Mouse (Mus musculus): ENCODE measurements around the gene Olfr646.

The Olfr646 gene

DNA sequence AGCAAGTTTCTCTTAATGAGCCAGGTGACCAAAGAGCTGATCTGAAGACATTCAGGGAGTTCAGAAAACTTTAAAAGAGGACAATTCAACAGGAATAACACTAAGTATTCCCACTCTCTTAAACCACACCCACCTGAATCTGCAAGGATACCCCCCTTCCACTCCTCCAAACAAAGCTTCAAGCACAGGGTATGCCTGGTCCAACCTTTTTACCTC is at the start of gene Olfr646:
Gene Olfr646, plus strand, starts transcription at position 117 of the 216 bp plus-strand sequence.
- no peak for DNase-seq

DNA sequence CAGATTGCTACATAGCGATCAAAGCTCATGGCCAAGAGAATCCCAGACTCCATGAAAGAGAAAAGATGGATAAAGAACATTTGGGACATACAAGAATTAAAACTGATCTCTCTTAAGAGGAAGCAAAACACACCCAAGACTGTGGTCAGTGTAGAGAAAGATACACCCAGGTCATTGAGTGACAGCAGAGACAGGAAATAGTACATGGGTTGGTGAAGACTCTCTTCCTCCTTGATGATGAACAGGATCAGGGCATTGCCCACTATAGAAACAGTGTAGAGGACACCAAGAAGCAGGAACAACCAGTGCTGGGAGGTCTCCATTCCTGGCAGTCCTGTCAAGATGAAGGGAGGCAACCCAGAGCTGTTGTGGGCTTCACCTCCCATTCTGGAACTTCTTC is 45.5 kb upstream of the Olfr646 start:
- no peak for DNase-seq

DNA sequence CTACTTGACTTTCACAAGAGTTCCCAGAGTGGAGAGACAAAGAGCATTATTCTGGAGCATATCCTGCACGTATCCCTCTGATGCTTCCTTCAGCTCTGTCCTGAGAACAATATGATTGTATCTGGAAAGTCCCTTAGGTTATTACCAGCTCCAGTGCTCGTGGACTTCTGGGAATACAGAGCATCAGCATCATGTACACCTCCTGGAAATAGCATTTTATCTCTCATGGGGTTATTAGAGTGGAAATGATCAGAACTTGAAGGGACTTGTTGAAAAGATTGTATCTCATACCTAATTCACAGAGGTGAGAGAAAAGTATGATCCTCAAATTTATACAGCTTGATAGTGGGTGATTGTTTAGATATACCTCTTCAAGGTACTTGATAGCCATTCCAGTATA is 43.3 kb upstream of the Olfr646 start, which contains the start of gene 4930516K23Rik:
Gene 4930516K23Rik, minus strand, starts transcription at position 101 of the 400 bp plus-strand sequence.
- no peak for DNase-seq

DNA sequence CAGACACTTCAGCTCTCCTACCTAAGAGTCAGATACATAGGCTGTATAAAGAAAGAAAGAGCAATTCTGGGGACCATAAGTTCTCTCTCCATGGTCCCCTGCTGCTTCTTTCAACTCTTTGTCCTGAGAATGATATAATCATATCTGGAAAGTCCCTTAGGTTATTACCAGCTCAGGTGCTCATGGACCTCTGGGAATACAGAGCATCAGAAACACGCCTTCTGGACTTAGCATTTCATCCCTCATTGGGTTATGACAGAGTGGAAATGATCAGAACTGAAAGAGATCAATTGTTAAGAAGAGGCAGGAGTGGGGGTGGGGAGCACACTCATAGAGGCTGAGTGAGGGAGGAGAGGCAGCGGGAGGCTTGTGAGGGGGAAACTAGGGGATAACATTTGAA is 32.9 kb upstream of the Olfr646 start, which contains the start of gene Olfr644:
Gene Olfr644, minus strand, starts transcription at position 101 of the 400 bp plus-strand sequence.
- no peak for DNase-seq

DNA sequence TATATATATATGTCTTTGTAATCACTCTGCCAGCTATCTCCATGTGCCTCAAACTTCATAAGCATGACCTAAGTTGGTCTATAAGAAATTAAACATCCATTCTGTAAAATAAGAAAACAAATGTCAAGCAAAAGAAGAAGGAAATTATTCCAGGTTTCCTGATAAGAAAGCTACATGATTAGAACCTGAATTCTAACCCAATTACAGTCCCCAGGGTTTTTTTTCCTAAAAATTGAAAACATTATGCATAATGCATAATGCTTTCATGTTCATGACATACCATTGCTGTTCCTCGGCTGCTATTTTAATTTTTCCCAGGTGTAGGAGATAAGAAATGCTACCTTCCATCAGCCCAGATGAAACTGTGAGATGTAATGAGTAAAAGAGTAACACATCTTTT is 19.3 kb upstream of the Olfr646 start, which contains the start of gene Olfr645:
Gene Olfr645, minus strand, starts transcription at position 101 of the 400 bp plus-strand sequence.
- DNase-seq, result no peak

DNA sequence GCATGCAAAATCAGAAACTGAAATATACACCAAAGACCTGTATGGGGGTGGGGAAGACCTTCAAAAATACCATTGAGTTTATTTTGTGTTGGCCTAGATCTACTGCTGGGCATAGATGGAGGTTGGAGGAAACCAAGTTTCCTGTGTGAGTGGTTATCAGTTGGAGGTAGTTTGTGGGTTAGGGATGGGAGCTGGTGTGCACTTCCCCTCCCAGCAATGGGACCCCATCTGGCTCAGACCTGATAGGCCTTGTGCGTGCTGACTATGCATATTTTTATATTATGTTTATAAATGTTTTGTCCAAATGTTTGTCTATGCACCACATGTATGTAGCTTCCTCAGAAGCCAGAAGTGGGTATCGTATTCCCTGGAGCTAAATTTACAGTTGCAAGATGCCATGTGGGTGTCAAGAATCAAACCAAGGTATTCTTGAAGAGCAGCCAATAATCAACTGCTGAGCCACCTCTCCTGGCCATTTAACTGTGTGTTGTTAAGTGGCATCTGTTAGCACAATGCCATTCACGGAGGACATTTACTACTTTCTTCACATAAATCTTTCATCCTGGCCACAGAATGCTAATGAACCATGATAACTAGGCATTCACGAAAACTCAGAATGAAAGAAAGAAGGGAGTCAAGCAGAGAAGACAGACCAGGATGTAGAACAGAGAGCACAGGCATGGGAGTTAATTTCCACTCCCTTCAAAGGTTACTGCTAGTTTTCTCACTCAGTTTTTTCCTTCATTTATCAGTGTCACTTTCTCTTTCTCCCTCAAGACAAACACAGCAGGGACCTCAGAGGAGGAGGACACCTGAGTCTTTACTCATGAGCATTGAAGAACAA is 538 bp upstream of the Olfr646 start:
- DNase-seq, result no peak

DNA sequence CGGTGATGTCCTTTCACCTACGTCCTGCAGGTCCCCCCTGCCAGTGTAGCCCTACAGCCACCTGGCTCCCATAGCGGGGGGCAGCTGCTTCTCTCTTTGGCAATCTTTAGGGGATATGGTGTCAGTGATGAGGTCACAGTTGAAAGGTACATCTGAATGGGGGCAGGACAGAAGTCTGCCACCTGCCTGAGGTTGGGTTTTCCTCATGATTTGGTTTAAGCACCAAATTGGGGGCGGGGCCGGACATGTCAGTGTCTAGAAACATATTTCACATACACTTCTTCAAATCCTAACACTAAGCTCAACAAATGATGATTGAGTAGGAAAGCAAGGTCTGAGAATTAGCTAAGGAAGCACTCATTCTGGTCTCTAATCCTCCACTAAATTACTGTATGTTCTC is 25.1 kb downstream of the Olfr646 start, which contains the start of gene Ubqln5:
Gene Ubqln5, minus strand, starts transcription at position 101 of the 400 bp plus-strand sequence.
- no peak for DNase-seq

DNA sequence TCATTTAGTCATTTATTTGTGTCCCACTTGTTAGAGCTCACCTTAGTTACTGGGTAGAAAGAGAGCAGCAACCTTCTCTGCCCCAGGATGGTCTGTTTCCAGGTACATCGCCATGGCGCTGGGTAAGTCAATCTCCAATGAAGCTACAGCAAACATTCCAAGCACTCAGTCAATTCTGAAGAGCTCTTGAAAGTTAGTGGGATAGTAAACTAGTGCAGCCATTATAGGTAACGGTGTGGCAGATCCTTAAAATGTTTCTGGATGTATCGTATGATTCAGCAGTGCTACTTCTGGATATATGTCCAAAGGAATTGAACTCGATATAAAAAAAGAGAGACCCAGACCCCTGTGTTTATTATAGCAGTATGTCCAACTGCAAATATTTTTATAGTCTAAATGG is 32.6 kb downstream of the Olfr646 start, which contains the start of gene Olfr643:
Gene Olfr643, minus strand, starts transcription at position 101 of the 400 bp plus-strand sequence.
- no peak for DNase-seq

DNA sequence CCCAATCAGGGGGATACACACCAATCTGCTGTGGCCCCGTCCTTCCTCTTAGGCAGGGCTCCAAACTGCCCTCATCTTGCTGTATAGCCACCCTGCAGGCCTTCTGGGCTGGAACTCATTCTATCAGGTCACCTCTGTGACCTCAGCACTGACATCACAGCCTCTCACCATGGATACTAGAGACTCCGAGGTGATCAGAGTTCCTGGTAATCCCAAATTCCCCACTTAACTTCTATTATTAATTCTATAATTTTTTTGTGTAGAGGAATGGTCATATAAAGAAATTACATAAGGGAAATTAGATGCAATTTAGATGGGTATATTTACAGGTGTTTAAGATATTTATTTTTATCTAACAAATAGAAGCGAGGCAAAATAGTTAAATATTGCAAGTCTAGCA is 38.5 kb downstream of the Olfr646 start, which contains the start of gene Ubqln3:
Gene Ubqln3, minus strand, starts transcription at position 101 of the 400 bp plus-strand sequence.
- no peak for DNase-seq

DNA sequence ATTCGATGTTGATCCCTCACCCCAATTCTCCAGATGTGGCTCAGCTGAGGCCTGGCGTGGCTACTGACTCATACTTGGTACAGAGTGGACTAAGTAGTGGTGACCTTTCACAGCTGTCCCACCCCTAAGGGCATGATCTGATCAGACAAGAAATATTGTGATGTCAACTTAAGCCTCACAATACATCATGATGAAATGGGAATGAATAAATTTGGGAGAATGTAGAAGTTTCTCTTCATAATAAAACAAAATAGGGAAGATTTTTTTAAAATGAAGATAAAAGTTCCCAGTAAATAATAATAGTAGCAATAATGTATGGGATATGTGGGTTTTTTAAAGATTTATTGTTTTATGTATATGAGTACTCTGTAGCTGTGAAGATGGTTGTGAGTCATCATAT is 45.8 kb downstream of the Olfr646 start, which contains the start of gene Ubqlnl:
Gene Ubqlnl, minus strand, starts transcription at position 101 of the 400 bp plus-strand sequence.
- no peak for DNase-seq
